Mouse (Mus musculus) liver (tissue): ENCODE data around the gene Tln2.

Source experiments
- DNase-seq: peaks from one replicate; pipeline ENCODE4 v3.0.0-alpha.2; 2020; ENCODE audit warnings: mixed read lengths

Gene Tln2

DNA sequence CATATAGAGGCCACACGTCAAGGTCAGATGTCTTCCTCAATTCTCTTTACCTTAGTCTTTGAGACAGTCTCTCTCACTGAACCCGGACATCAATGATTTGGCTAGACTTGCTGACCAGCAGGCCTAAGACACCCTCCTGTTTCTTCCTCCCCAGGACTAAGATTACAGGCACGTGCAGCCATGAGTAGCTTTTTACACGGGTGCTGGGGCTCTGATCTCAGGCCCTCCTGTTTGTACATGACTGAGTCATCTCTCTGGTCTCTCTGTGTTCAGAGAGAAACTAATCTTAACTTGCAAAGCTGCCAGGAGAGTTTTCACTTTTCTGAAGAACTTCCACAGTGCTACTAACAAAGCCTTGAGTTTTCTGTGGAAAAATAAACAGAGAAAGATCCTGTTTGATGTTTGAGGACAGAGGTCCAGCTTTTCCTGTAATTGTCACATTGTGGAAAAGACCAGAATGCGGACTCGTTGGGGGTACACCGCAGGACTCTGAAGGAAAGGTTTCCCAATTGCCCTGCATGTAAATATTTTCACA, 289.4 kb downstream of the Tln2 start:
- no peak for DNase-seq

DNA sequence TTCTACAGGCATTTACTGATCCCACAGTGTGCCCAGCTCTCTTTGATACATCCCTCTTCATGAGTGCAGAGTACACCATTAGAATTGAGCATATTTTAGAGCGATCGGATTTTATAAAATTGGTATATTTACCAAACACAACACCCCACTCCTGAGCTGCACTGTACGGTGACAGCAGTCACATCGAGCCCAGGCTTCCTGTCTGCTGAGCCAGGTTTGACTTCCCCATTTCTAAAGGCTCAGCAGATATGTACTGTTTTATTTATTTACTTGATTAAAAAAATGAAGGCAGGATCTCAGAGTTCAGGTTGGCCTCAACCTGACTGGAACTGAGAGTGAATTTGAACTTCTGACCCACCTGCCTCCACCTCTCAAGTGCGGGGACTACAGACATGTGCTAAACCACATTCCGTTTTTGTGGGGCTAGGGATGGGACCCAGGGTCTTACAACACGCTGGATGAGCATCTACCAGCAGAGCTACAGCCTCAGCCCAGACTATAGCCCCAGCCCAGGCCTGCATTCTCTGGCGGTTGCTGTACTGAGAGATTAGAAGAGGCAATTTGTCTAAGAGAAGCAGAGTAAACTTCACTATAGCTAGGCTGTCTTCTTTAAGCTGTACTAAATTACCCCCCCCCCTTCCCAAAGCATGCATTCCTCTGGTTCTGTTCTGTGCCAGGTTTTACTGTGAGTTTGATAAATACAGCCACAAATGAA, 292.1 kb downstream of the Tln2 start:
- peak; percentile 11 for DNase-seq

DNA sequence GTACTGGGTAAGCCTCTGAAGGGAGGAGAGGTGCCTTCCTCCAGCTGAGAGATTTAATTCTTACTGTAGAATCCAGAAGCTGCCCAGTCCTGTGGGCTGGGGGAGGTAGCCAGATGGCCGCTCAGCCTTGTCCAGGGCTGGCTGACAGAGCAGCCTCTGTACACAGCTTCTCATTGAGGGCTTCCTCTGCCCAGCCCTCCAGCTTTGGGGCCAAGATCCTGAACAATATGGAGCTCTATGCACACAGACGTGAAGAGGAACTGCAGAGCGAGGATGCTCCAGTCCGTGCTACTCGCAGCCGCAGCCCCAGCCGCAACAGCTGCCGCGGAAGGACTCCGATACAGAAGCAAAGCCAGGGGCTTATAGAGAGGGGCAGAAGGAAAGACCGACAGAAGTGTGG, 294.0 kb downstream of the Tln2 start:
- no peak for DNase-seq

DNA sequence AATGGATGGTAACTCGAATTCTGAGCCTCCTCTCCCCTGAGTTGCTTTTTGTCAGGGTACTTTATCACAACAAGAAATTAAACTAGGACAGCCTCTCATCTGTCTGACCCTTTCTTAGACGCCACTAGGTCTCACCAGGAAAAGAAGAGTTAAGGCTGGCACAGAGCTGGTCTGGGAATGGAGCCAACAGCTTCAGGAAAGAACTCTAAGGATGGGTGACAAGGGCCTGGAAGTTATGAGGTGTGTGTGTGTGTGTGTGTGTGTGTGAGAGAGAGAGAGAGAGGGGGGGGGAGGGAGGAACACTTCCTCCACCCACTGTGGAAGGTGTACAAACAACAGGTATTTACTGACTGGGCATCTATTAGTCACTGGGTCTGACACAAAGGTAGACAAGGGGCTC, 294.6 kb downstream of the Tln2 start:
- no peak for DNase-seq

DNA sequence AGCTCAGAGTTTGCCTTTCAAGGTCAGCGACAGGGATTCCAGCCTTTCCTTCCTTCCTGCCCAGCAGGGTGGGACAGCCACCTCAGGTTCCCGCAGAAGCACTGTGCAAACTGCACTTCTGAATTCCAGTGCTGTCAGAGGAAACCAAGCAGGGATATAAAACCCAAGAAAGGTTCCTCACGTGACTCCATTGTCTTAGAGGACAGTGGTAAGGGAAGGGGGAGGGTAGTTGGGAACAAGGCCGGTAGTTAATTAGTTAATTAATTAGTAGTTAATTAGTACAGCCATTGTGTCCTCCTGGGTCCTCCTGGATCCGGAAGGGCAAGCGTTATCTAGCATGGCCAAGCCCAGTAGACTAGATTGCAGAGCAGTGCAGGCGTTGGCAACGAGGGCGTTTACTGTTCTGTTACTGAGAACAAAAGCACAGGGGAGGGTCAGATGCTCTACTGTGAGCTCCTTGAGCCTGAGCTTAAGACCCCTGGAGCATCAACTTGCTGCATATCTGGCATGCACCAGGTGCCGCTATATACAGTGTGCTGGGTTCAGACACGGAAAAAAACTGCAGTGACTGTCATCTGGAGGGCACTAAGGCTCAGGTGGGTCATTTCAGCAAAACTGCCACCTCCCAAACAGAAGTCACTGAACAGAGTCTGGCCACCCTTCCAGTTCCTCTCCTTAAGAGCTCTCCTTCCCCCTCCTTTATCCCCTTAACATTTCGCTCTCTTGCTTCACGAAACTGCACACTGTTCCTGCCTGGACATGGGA, 298.5 kb downstream of the Tln2 start:
- DNase-seq, result peak; percentile 47

DNA sequence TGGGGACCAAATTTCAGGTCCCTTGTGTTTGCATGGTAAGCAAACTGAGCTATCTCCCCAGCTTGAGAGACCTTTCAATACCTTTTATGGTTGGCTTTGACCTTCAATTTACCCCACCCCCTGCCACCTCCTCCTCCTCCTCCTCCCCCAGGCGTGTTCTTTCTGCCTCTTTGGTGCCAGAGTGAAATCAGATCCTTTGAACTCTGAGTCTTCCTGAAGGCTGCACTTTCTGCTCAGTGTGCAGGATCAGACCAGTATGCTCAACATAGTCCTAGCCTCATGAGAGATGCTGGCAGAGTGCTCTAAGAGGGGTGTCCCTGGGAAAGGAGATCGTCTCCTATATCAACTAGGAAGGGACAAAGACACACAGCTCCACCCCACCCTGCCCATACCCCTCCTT, 309.4 kb downstream of the Tln2 start:
- DNase-seq, result no peak

DNA sequence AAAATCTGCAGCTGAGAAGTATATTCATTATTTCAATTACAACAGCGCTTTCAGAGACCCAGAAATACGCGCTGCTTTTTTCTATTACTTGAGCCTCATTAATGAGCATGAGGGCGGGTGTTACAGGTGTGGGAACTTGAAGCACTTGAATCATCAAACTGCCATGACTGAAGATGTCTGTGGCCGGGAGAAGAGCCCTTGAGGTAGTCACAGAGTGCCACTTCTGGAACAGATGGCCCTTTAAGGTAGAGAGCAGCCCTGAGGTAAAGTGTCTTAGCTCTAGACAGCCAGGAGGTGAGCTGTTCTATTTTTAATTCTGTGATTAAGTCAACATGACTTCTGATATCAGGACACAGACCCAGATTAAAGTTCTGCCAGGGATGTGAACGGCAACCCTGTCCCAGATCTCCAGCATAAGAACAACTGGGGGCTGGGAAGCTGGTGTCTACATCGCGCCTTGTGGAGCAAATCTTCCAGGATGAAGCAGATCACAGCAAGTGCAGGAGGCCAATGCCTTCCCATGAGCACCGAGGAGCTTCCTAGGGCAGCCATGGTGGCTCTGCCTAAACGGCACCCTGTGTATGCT, 312.0 kb downstream of the Tln2 start:
- DNase-seq, result no peak

DNA sequence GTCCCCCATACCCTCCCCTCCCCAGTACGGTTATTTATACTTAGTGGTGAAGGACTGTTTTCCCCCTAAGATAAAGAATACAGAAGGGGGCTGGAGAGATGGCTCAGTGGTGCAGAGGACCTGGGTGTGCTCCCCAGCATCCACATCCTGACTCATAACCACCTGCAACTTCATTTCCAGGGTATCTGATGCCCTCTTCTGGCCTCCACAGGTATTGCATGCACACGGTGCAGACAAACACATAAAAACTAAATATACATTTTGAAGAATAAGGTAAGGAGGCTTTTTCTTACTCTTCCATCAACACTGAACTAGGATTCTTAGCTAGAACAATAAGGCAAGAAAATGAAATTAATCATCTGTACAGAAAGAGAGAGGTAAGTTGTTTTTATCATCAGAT, 314.2 kb downstream of the Tln2 start:
- no peak for DNase-seq

DNA sequence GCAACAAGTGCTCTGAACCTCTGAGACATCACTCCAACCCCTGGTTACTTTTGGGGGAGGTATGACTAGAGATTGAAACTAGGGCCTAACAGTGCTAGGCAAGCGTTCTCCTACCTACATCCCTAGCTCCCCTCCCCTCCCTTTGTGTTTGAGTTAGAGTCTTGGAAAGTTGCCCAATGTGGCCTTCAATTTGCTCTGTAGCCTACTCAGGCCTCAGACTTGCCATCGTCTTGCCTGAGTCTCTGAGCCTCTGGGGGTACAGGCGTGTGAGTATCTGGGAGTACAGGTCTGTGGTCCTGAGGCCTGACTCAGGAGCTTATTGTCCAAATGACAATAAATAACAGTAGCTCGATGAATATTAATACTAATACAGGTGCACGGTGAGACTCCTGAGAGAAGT, 317.8 kb downstream of the Tln2 start:
- no peak for DNase-seq

DNA sequence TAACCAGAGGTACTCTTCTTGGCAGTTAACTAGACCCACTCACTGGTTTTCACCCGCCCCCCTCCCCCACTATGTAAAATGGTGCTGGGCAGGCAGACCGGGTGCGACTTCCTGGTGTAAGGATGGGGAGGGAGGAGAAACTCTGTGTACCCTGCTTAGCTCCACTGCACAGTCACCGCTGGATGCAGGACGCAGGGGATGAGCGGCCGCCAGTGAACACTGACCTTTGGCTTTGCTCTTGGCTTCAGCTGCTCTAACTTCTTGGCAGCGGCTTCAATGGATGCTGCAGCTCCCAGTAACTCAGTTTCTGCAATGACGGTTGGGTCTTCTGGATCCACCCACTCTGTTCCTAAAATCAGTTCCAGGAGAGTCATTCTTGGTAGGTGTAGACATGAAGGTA, 319.0 kb downstream of the Tln2 start:
- no peak for DNase-seq

DNA sequence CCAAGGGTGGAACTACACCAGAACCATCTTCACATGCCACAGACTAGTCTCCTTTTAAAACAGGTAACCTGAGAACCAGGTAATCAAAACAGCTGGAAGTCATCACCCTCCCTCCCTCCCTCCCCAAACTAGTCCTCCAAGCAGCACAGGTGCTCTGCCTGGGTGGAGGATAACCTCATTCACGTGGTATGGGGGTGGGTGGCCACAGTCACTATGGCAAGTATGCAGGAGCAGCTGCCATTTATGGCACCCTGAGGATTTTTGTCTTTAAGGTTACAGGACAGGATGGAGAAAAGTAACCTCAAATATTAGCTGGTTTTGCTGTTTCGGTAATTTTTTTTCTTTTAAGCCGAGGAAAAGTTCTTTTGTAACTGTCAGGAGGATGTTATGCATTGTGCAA, 322.5 kb downstream of the Tln2 start:
- no peak for DNase-seq

DNA sequence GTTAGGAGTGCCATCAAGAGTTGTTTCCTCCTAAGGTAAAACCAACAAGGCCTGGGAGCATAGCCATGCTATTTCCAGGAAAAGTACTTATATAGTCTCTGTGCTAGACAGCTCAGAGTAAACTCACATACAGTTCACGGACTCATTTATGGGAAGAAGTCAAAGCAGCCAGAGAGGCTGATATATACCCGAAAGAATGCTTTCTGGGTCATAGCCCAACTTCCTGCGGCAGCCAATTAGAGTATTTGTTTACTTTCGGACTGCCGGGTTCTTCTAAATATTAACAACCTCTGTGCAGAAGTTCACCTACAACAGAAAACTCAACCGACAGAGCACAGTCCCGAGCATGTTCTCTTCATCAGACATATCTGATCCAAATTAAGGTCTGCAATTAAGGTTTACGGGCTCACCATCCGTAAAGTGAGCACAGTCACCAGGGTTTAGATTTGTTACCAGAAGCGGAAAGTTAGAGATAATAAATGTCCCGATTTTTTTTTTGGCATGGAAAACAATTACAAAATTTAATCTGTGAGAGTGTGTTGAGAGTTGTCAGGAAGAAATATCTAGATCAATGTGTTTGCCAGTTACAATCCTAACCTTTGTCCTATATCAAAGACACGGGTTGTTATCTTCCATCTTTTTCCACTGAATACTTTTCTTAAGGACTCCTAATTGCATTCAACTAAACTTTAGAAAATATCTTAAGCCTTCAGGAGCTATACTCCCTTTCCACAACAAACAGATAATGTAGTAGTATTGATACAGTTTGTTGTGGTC, 323.9 kb downstream of the Tln2 start:
- DNase-seq, result no peak

DNA sequence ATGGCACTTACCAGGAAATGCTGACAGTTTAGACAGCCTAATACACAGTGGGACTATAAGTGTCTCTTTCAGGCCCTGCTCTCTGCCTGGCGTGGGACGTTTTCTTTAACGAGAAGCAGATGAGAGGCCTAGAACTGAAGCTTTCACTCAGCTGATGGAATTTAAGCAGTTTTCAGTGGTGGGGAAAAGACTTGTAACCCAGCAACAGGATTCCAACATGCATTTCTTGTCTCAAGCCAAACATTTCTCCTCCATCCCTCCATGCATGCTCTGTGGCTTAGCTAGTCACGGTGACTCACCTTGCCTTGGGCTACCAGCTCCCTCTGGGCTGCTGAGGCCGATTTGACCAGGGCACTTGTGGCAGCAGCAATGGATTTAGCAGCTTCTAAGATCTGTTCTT, 330.5 kb downstream of the Tln2 start:
- no peak for DNase-seq

DNA sequence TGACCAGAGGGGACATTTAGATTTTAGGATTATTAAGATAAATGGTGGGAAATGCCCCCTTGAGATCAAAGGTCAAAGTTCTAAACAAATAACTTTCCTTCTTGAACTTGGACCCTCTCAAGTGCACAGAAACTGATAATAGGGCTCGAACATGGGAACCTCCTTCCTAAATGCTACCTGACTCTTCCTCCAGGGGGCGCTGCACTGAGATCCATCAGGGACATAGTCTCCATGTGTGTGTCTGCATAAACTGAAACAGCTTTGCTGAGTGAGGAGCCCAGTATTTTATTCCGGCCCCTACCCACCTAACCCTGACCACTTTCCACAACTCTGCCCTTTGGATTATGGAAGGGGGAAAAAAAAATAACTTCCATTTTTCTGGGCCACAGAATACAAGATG, 339.1 kb downstream of the Tln2 start:
- DNase-seq, result peak; percentile 36

DNA sequence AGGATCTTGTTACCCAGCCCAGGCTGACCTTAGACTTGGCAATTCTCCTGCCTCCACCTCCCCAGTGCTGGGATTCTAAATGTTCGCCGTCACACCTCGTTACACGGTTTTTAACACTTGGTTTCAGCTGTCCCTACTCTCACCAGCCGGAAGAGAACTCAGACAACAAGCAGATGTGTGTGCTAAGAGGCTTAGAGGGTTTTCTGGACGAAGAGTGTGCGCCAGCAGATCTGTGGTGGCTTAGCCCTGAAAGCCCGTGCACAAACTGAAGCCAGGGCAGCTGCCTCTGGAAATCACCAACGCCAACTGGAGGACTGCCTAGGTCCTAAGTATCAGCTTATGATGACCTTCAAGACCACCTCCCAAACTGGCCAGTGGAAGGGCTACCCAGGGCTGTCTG, 341.5 kb downstream of the Tln2 start:
- no peak for DNase-seq

DNA sequence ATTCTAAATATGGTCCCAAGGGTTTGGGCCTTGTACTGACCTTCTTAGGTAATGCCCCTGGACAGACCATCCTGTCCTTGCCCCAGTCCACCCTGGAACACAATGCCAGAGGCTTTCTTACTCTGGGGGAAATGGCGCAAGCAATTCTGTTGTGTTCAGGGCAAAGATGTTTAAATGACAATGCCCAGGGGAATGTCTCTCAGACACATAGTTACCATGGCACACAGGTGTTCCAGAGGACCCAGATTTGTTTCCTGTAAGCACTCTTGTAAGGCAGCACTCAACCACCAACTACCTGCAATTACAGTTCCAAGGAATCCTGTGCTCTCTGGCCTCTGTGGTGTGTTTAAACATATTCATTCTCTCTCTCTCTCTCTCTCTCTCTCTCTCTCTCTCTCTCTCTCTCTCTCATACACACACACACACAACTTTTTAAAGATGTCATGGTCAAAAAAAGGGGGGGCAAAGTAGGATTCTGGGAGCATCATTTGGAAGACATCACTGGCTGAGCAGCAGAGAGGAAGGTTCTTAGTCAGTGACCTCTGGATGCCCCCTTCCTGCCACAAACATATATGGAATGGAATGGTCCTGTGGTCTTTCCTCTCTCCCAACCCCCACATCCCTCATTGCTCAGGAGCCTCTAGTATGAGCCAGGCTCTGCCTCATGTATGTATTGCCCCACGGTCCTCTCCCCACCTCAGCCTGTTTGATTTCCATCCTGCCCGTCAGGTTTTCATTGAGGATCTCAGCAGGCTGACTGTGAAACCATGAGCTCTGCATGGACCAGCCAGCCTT, 345.1 kb downstream of the Tln2 start:
- DNase-seq, result no peak

DNA sequence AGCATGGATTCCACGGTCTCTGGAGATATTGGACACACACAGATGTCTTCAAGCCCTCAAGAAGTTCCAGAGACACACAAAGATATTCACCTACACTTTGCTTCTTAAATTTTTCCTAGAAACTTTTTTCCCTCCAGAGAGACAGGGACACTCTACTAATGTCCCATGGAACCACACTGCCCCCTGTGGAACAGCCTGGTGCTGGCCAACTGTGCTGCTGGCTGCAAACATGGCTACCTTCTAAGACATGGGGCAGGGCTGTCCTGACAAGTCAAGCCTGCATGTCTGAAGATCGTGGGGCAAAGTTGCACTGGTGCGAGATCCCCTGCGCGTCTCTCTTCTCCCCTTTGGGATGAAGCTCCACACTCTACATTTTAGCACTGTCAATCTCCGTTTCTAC, 346.2 kb downstream of the Tln2 start:
- DNase-seq, result peak; percentile 71

DNA sequence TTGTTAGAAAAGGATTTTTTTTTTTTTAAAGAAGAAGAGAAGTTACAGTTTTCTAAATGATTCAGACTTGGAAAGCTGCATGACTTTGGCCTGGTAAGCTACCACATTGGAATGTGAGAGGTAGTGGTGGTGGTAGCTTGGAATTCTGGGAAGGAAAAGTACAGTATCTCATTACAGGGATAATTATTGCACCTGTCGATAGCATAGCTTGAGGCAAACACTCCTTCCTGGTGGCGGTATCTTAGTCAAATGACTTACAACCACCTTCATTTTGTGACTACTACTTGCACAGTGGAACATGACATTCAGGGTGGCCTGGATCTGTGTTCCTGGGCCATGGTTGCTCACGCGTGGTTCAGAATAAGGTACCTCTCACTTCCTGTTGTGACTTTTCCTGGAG, 348.3 kb downstream of the Tln2 start:
- no peak for DNase-seq

DNA sequence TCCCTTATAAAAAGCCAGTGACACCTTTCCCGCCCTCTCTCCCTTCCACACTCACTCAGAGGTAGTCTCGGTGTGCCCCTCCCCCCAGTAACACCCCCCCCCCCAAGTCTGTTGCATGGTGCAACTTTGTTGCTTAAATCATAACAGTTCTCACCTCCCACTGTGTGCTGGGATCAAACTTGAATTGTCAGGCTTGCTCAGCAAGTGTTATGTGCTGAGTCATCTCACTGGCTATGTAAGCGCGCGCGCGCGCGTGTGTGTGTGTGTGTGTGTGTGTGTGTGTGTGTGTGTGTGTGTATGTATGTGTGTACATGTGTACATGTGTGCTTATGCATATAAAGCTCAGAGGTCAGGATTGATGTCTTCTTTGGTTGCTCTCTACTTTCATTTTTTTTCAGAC, 350.1 kb downstream of the Tln2 start:
- DNase-seq, result no peak

DNA sequence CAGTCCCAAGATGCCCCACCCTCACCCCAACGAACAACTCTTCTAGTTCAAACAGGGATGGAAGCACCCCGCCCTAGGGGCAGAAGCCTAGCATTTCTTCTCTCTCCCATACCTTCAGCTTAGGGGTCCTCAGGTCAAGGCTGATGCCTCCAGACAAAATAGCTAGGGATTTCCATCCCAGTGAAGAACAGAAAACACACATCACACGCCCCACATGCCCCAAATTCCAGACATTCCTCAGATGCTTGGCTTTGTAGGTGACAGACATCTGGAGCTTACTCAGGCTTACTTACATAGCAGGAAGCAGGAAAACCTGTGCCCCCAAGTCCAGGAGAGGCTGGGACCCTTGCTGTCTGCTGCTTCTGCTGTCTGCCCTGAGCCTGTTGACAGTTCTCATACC, 351.1 kb downstream of the Tln2 start:
- DNase-seq, result no peak

DNA sequence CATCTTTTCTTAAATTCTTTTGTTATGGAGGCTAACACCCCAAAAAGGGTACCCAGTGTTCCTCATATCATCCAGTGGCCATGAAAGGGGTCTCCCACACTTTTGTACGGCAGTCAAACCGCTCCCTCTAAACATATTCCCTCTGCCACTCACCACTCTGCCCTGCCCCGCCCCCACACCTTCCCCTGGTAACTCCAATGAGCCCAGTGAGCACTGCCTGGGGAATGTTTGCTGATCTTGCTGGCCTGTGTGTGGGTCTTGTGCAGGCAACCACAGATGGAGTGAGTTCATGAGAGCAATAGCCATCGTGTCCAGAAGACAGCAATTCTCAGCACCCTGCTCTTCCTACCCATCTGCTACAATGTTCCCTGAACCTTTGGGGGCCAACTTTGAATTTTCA, 354.3 kb downstream of the Tln2 start:
- DNase-seq, result no peak

DNA sequence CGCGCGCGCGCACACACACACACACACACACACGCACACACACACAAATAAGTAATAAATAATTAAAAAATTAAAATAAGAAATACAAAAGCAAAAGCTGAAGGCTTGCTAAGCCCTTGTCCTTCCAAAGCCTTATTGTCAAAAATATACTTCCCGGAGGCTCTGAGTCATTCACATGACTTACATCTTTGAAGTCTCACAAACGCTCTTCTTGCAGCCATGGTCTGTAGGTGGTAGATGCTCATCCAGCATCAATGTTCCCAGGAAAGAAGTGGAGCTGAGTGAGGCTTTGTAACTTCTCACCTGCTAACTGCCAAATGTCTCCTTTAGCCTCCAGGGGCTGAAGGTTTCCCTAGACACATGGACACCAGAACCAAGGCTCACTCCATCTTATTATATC, 362.9 kb downstream of the Tln2 start:
- no peak for DNase-seq
